Mouse (Mus musculus) CH12.LX (cell line): ENCODE results near the gene Ahr.

Experiments
- CTCF ChIP-seq, 2 experiments: IDR thresholded peaks in 1 of 2; conservative IDR thresholded peaks in 1 of 2; 2 replicates each; pipeline ENCODE4 v1.5.1; 2011 to 2012; ENCODE audit warnings: low read depth in 2 of 2, low read length in 2 of 2, improper control_type of control experiment in 1 of 2, inconsistent platforms in 1 of 2, mild to moderate bottlenecking in 1 of 2, moderate library complexity in 1 of 2
- JUND ChIP-seq: conservative IDR thresholded peaks from 2 replicates; pipeline ENCODE4 v1.6.1; 2011; ENCODE audit warnings: low read depth, low read length, improper control_type of control experiment

DNA sequence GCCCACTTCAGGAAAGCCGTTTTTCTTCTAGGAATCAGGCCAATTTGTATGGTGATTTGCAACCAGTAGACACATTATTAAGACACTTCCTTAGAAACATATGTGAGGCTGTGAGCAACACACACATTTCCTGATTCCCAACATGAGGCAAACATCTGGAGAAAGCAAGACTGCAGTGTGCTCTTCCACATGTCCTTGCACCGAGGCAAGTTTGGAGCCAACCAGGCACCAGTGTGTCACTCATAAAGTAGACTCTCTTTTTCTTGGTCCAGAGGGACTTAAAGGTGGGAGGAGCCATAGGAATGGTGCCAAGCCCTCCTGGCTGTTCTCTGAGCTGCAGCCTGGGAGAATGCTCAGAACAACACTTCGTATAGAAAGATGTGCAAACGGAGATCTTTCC is 39.6 kb downstream of the Ahr start:
- TF ChIP-seq JUND (no peak), CTCF (conservative IDR thresholded peaks at IDR 0.05 in 1 of 2, IDR thresholded peaks at IDR 0.05 in 1 of 2; ENCODE audit: low read depth in 2 of 2, low read length in 2 of 2) (no peak)
